Mouse (Mus musculus) testis, adult 2 months (tissue): Measurements from ENCODE around the gene Prkn.

Experiments
- CTCF ChIP-seq: fragments of 200-500 bp; IDR thresholded peaks from 2 replicates; pipeline ENCODE4 v1.5.1; 2012; ENCODE audit warnings: low read depth, mild to moderate bottlenecking, inconsistent platforms, low read length, moderate library complexity; ENCODE audit not compliant: control insufficient read depth, insufficient read depth, insufficient replicate concordance
- POLR2A ChIP-seq: fragments of 200-500 bp; IDR thresholded peaks from 2 replicates; pipeline ENCODE4 v1.6.1; 2012; ENCODE audit warnings: low read depth, mild to moderate bottlenecking, inconsistent platforms, low read length, moderate library complexity; ENCODE audit not compliant: control insufficient read depth

GRCm38 (mm10) chr17:11612801-11613531, 772.8 kb downstream of the Prkn start:
- TF ChIP-seq CTCF (no peak), POLR2A (no peak)
